13 mouse cellular contexts compared by ENCODE assay signal in genomic region chr9:43237111-43237775, GRCm38 (mm10). TPM values are rescaled to one million over a fixed set of nuclear protein-coding genes. Genes with fewer than 3 reads are reported as not detected.
DNase-seq lines count a peak whose midpoint lies in the region; ATAC-seq and TF ChIP-seq lines count a peak whose summit lies in the region.
"Had no signal": no experiment of that assay in that cellular context is flagged by ENCODE, and none has a peak within 500 bp of the region (broad histone marks: within the 10 kb centered on the region; RNA-seq: fewer than 3 reads in every experiment).

No protein-coding gene starts in this region.

- H3K9ac ChIP-seq in forebrain, embryonic 15.5 days (replicated peaks): no peak overlapping the region
- no peak overlapping the region for H3K9ac ChIP-seq in kidney, postnatal 0 days (ENCODE audit: low read depth, low read length)
- H3K9ac ChIP-seq in heart, postnatal 0 days (replicated peaks; ENCODE audit: low read depth, low read length): no peak overlapping the region; the same call in 1 of the 2 replicates
- H3K9ac ChIP-seq in neural tube, embryonic 12.5 days: no peak overlapping the region

- peaks cover 26% of the 10 kb centered on the region for H3K27me3 ChIP-seq in forebrain, embryonic 10.5 days (ENCODE audit: poor library complexity, severe bottlenecking)
- H3K27me3 ChIP-seq in forebrain, embryonic 15.5 days: peaks cover 25% of the 10 kb centered on the region
- H3K27me3 ChIP-seq in kidney, postnatal 0 days (ENCODE audit: insufficient read depth, low read length): no peaks in the 10 kb centered on the region
- H3K27me3 ChIP-seq in heart, postnatal 0 days (ENCODE audit: control insufficient read depth, insufficient read depth, low read length): no peaks in the 10 kb centered on the region
- H3K27me3 ChIP-seq in neural tube, embryonic 12.5 days (replicated peaks): peaks cover 31% of the 10 kb centered on the region

- WGBS in forebrain, embryonic 10.5 days: 41% methylated on average over 7 of the region's 7 CpGs
- 45% methylated on average over 7 of the region's 7 CpGs for WGBS in forebrain, embryonic 15.5 days
- 40% methylated on average over 7 of the region's 7 CpGs for WGBS in kidney, postnatal 0 days
- WGBS in heart, postnatal 0 days: 60% methylated on average over 7 of the region's 7 CpGs
- 41% methylated on average over 7 of the region's 7 CpGs for WGBS in neural tube, embryonic 12.5 days

- peak overlapping the region; percentile 93; the same call in 1 of the 2 replicates for H3K27ac ChIP-seq in forebrain, embryonic 10.5 days
- no peak overlapping the region for H3K27ac ChIP-seq in forebrain, embryonic 15.5 days (replicated peaks)
- H3K27ac ChIP-seq in kidney, postnatal 0 days: no peak overlapping the region
- H3K27ac ChIP-seq in heart, postnatal 0 days (ENCODE audit: low read depth): no peak overlapping the region
- no peak overlapping the region for H3K27ac ChIP-seq in neural tube, embryonic 12.5 days

- peak overlapping the region; percentile 91 for H3K4me3 ChIP-seq in forebrain, embryonic 10.5 days
- H3K4me3 ChIP-seq in forebrain, embryonic 15.5 days: no peak overlapping the region
- peak overlapping the region; percentile 84 for H3K4me3 ChIP-seq in kidney, postnatal 0 days (replicated peaks; ENCODE audit: low read depth, low read length)
- H3K4me3 ChIP-seq in heart, postnatal 0 days (ENCODE audit: low read depth, low read length): 0 out of 2 replicates have a peak overlapping the region, but pooled peaks have one; percentile 4
- H3K4me3 ChIP-seq in neural tube, embryonic 12.5 days: no peak overlapping the region; the same call in 1 of the 2 replicates

- DNase-seq in forebrain, embryonic 10.5 days (ENCODE audit: extremely low spot score, low spot score): no peak
- DNase-seq in kidney, postnatal 0 days (ENCODE audit: low spot score): no peak
- DNase-seq in kidney, adult 9 months: no peak
- DNase-seq in heart, postnatal 0 days (ENCODE audit: low spot score): no peak
- no peak for DNase-seq in right cerebral cortex, postnatal 36 days (ENCODE audit: low spot score in 2 of 2)
- no peak for DNase-seq in retina, embryonic 14.5 days (ENCODE audit: low spot score)
- DNase-seq: cerebellum, adult 8-10 months; gastrocnemius, postnatal 36 days; layer of hippocampus, adult 9-11 months; midbrain, embryonic 14.5 days; right cerebral cortex, postnatal 25 days had no signal

- ATAC-seq in forebrain, embryonic 15.5 days (replicated peaks): no peak
- ATAC-seq in kidney, postnatal 0 days (replicated peaks; ENCODE audit: low FRiP score, low read depth): no peak
- ATAC-seq in heart, postnatal 0 days (ENCODE audit: insufficient read depth, low read depth): no peak
- ATAC-seq in neural tube, embryonic 12.5 days (ENCODE audit: low FRiP score, low read depth): no peak

- H3K9me3 ChIP-seq in forebrain, embryonic 10.5 days: no peaks in the 10 kb centered on the region
- H3K9me3 ChIP-seq in forebrain, embryonic 15.5 days: no peaks in the 10 kb centered on the region
- no peaks in the 10 kb centered on the region for H3K9me3 ChIP-seq in kidney, postnatal 0 days (replicated peaks; ENCODE audit: low read length)
- no peaks in the 10 kb centered on the region for H3K9me3 ChIP-seq in heart, postnatal 0 days (replicated peaks; ENCODE audit: control insufficient read depth, low read length)
- H3K9me3 ChIP-seq in neural tube, embryonic 12.5 days: no peaks in the 10 kb centered on the region

- H3K36me3 ChIP-seq in forebrain, embryonic 10.5 days (replicated peaks): peaks cover 44% of the 10 kb centered on the region
- no peaks in the 10 kb centered on the region for H3K36me3 ChIP-seq in forebrain, embryonic 15.5 days
- H3K36me3 ChIP-seq in kidney, postnatal 0 days (ENCODE audit: insufficient read depth, low read length): no peaks in the 10 kb centered on the region
- H3K36me3 ChIP-seq in heart, postnatal 0 days (replicated peaks; ENCODE audit: control insufficient read depth, insufficient read depth, low read length): no peaks in the 10 kb centered on the region
- H3K36me3 ChIP-seq in neural tube, embryonic 12.5 days: no peaks in the 10 kb centered on the region

- TF ChIP-seq EP300 in heart, postnatal 0 days (IDR thresholded peaks at IDR 0.05; ENCODE audit: low read depth): no peak

- TF ChIP-seq CTCF in kidney, postnatal 0 days (IDR thresholded peaks at IDR 0.05; ENCODE audit: low read depth): no peak
- no peak for TF ChIP-seq CTCF in heart, postnatal 0 days (IDR thresholded peaks at IDR 0.05; ENCODE audit: low read depth)

- H3K4me1 ChIP-seq in forebrain, embryonic 10.5 days: peaks cover 89% of the 10 kb centered on the region
- peaks cover 19% of the 10 kb centered on the region for H3K4me1 ChIP-seq in forebrain, embryonic 15.5 days
- peaks cover 42% of the 10 kb centered on the region for H3K4me1 ChIP-seq in kidney, postnatal 0 days (replicated peaks; ENCODE audit: insufficient read depth, low read length)
- H3K4me1 ChIP-seq in heart, postnatal 0 days (ENCODE audit: control insufficient read depth, insufficient read depth): peaks cover 26% of the 10 kb centered on the region
- peaks cover 18% of the 10 kb centered on the region for H3K4me1 ChIP-seq in neural tube, embryonic 12.5 days

- H3K4me2 ChIP-seq in forebrain, embryonic 15.5 days (replicated peaks): no peak overlapping the region
- H3K4me2 ChIP-seq in kidney, postnatal 0 days (ENCODE audit: low read length): peak overlapping the region; percentile 85
- H3K4me2 ChIP-seq in heart, postnatal 0 days (ENCODE audit: low read depth, low read length): peak overlapping the region; percentile 75; the same call in 1 of the 2 replicates
- peak overlapping the region; percentile 83 for H3K4me2 ChIP-seq in neural tube, embryonic 12.5 days (replicated peaks)

RNA-seq across cellular contexts. Expression of gene Oaf, which starts 2.5 kb away (rescaled TPM):
- polyA plus RNA-seq in forebrain, embryonic 10.5 days (2016; fragmentation: Nextera tagmentation; extraction: Ambion mirVana): 42.1 and 46.5 TPM in 2 replicates
- polyA plus RNA-seq in forebrain, embryonic 15.5 days (2015; fragmentation: Nextera tagmentation; extraction: Ambion mirVana): 6.6 and 6.9 TPM in 2 replicates
- 57.2 and 62.9 TPM in 2 replicates for polyA plus RNA-seq in kidney, postnatal 0 days (2015; fragmentation: Nextera tagmentation; extraction: Ambion mirVana)
- 15.6 and 26.6 TPM in 2 replicates for total RNA-seq in heart, postnatal 0 days (2014; rRNA removed; ENCODE audit: low replicate concordance)
- polyA plus RNA-seq in heart, postnatal 0 days (2015; fragmentation: Nextera tagmentation; extraction: Ambion mirVana): 20.7 and 22.4 TPM in 2 replicates
- 37.2 and 40.0 TPM in 2 replicates for polyA plus RNA-seq in neural tube, embryonic 12.5 days (2016; fragmentation: Nextera tagmentation; extraction: Ambion mirVana)

RNA-seq across cellular contexts. Expression of gene Pou2f3, which starts 27.1 kb away (rescaled TPM):
- not detected in 2 replicates for polyA plus RNA-seq in forebrain, embryonic 10.5 days (2016; fragmentation: Nextera tagmentation; extraction: Ambion mirVana)
- polyA plus RNA-seq in forebrain, embryonic 15.5 days (2015; fragmentation: Nextera tagmentation; extraction: Ambion mirVana): not detected in 2 replicates
- polyA plus RNA-seq in kidney, postnatal 0 days (2015; fragmentation: Nextera tagmentation; extraction: Ambion mirVana): 0.41 and 0.47 TPM in 2 replicates
- total RNA-seq in heart, postnatal 0 days (2014; rRNA removed; ENCODE audit: low replicate concordance): not detected in 2 replicates
- polyA plus RNA-seq in heart, postnatal 0 days (2015; fragmentation: Nextera tagmentation; extraction: Ambion mirVana): 0.08 and 0.10 TPM in 2 replicates
- polyA plus RNA-seq in neural tube, embryonic 12.5 days (2016; fragmentation: Nextera tagmentation; extraction: Ambion mirVana): not detected in 2 replicates
- total RNA-seq: gastrocnemius, postnatal 36 days had no signal
- polyA plus RNA-seq: midbrain, embryonic 14.5 days had no signal

Comparison
In these comparisons a context has a peak if more than half of its experiments do, and no peak if none do; other contexts are left out.
1. H3K4me3 ChIP-seq: peak in forebrain, embryonic 10.5 days (single experiment), kidney, postnatal 0 days (single experiment) and heart, postnatal 0 days (single experiment); none in forebrain, embryonic 15.5 days (single experiment) and neural tube, embryonic 12.5 days (single experiment).